Mouse (Mus musculus): ENCODE results near the gene Ifnl3. TPM values are rescaled to one million over a fixed set of nuclear protein-coding genes. Genes with fewer than 3 reads are reported as not detected.
A peak's percentile ranks its signal among the peaks of the same experiment; 100 is the strongest.
"Not testable (repeated sequence)": the region's sequence is repeated elsewhere in the genome, so short reads cannot be mapped to it uniquely, and the experiment has no call there.

Gene Ifnl3
- polyA plus RNA-seq, 1 experiment from 2014 or later, result not detected

GRCm38 (mm10) chr7:28490410-28490809 lies 32.2 kb upstream of the Ifnl3 start:
- H3K4me3 ChIP-seq (ENCODE audit: low read depth, low read length), result no peak overlapping the region
- peak; percentile 83 for ATAC-seq
- no peaks in the 10 kb centered on the region for H3K9me3 ChIP-seq (ENCODE audit: control insufficient read depth)
- TF ChIP-seq CTCF (IDR thresholded peaks at IDR 0.05; ENCODE audit: low read depth), result peak; percentile 86
- no peaks in the 10 kb centered on the region for H3K27me3 ChIP-seq (replicated peaks; ENCODE audit: control insufficient read depth, insufficient read depth, low read length)
- peak overlapping the region; percentile 33; the same call in 1 of the 2 replicates for H3K4me2 ChIP-seq (replicated peaks; ENCODE audit: low read depth)
- no peaks in the 10 kb centered on the region for H3K36me3 ChIP-seq (ENCODE audit: control insufficient read depth, insufficient read depth)
- WGBS, result 4% methylated on average over 10 of the region's 10 CpGs
- no peak overlapping the region for H3K27ac ChIP-seq (ENCODE audit: low read depth, low read length)
- no peaks in the 10 kb centered on the region for H3K4me1 ChIP-seq (replicated peaks; ENCODE audit: control insufficient read depth, insufficient read depth, low read length)
- H3K9ac ChIP-seq (ENCODE audit: low read depth, low read length), result no peak overlapping the region

- no peak for ATAC-seq
Measured at GRCm38 (mm10) chr7:28490903-28491302, 31.7 kb upstream of the Ifnl3 start.

GRCm38 (mm10) chr7:28492310-28492709 lies 30.3 kb upstream of the Ifnl3 start:
- Histone ChIP-seq H3K9me3 (ENCODE audit: control insufficient read depth) (no peaks in the 10 kb centered on the region), H3K9ac (ENCODE audit: low read depth, low read length) (no peak overlapping the region), H3K36me3 (ENCODE audit: control insufficient read depth, insufficient read depth) (no peaks in the 10 kb centered on the region), H3K4me3 (ENCODE audit: low read depth, low read length) (no peak overlapping the region), H3K27me3 (replicated peaks; ENCODE audit: control insufficient read depth, insufficient read depth, low read length) (no peaks in the 10 kb centered on the region), H3K4me1 (replicated peaks; ENCODE audit: control insufficient read depth, insufficient read depth, low read length) (no peaks in the 10 kb centered on the region), H3K4me2 (replicated peaks; ENCODE audit: low read depth) (no peak overlapping the region), H3K27ac (ENCODE audit: low read depth, low read length) (no peak overlapping the region)
- no peak for ATAC-seq
- 89% methylated on average over 8 of the region's 8 CpGs for WGBS
- TF ChIP-seq CTCF (IDR thresholded peaks at IDR 0.05; ENCODE audit: low read depth), result no peak

More at GRCm38 (mm10) chr7:28490903-28491302, 31.7 kb upstream of the Ifnl3 start:
- no peak overlapping the region for H3K4me3 ChIP-seq (ENCODE audit: low read depth, low read length)
- no peaks in the 10 kb centered on the region for H3K36me3 ChIP-seq (ENCODE audit: control insufficient read depth, insufficient read depth)
- H3K4me1 ChIP-seq (replicated peaks; ENCODE audit: control insufficient read depth, insufficient read depth, low read length), result no peaks in the 10 kb centered on the region
- H3K4me2 ChIP-seq (replicated peaks; ENCODE audit: low read depth), result peak overlapping the region; percentile 33; the same call in 1 of the 2 replicates
- 29% methylated on average over 14 of the region's 14 CpGs for WGBS
- no peak for TF ChIP-seq CTCF (IDR thresholded peaks at IDR 0.05; ENCODE audit: low read depth)
- no peaks in the 10 kb centered on the region for H3K9me3 ChIP-seq (ENCODE audit: control insufficient read depth)
- H3K9ac ChIP-seq (ENCODE audit: low read depth, low read length), result no peak overlapping the region
- H3K27ac ChIP-seq (ENCODE audit: low read depth, low read length), result no peak overlapping the region
- no peaks in the 10 kb centered on the region for H3K27me3 ChIP-seq (replicated peaks; ENCODE audit: control insufficient read depth, insufficient read depth, low read length)

GRCm38 (mm10) chr7:28495426-28495825 lies 27.2 kb upstream of the Ifnl3 start:
- no peak for TF ChIP-seq CTCF (IDR thresholded peaks at IDR 0.05; ENCODE audit: low read depth)
- no peak for ATAC-seq
- Histone ChIP-seq H3K9ac (ENCODE audit: low read depth, low read length) (no peak overlapping the region), H3K36me3 (ENCODE audit: control insufficient read depth, insufficient read depth) (no peaks in the 10 kb centered on the region), H3K4me1 (replicated peaks; ENCODE audit: control insufficient read depth, insufficient read depth, low read length) (no peaks in the 10 kb centered on the region), H3K4me3 (ENCODE audit: low read depth, low read length) (no peak overlapping the region), H3K4me2 (replicated peaks; ENCODE audit: low read depth) (no peak overlapping the region), H3K27ac (ENCODE audit: low read depth, low read length) (no peak overlapping the region), H3K27me3 (replicated peaks; ENCODE audit: control insufficient read depth, insufficient read depth, low read length) (no peaks in the 10 kb centered on the region), H3K9me3 (ENCODE audit: control insufficient read depth) (no peaks in the 10 kb centered on the region)
- 76% methylated on average over 11 of the region's 11 CpGs for WGBS

GRCm38 (mm10) chr7:28505585-28505984 lies 17.1 kb upstream of the Ifnl3 start:
- 5% methylated on average over 5 of the region's 5 CpGs for WGBS
- no peak overlapping the region for H3K4me3 ChIP-seq (ENCODE audit: low read depth, low read length)
- no peak overlapping the region for H3K27ac ChIP-seq (ENCODE audit: low read depth, low read length)
- no peak for TF ChIP-seq CTCF (IDR thresholded peaks at IDR 0.05; ENCODE audit: low read depth)
- H3K36me3 ChIP-seq (ENCODE audit: control insufficient read depth, insufficient read depth), result no peaks in the 10 kb centered on the region
- no peak overlapping the region for H3K9ac ChIP-seq (ENCODE audit: low read depth, low read length)
- no peaks in the 10 kb centered on the region for H3K4me1 ChIP-seq (replicated peaks; ENCODE audit: control insufficient read depth, insufficient read depth, low read length)
- no peaks in the 10 kb centered on the region for H3K27me3 ChIP-seq (replicated peaks; ENCODE audit: control insufficient read depth, insufficient read depth, low read length)
- no peaks in the 10 kb centered on the region for H3K9me3 ChIP-seq (ENCODE audit: control insufficient read depth)
- H3K4me2 ChIP-seq (replicated peaks; ENCODE audit: low read depth), result no peak overlapping the region
- no peak for ATAC-seq

GRCm38 (mm10) chr7:28509121-28509520 lies 13.5 kb upstream of the Ifnl3 start:
- not testable (repeated sequence) for H3K27ac ChIP-seq (ENCODE audit: low read depth, low read length); H3K4me1 ChIP-seq (replicated peaks; ENCODE audit: control insufficient read depth, insufficient read depth, low read length); H3K27me3 ChIP-seq (replicated peaks; ENCODE audit: control insufficient read depth, insufficient read depth, low read length); H3K9ac ChIP-seq (ENCODE audit: low read depth, low read length); ATAC-seq; H3K36me3 ChIP-seq (ENCODE audit: control insufficient read depth, insufficient read depth); H3K4me3 ChIP-seq (ENCODE audit: low read depth, low read length); H3K9me3 ChIP-seq (ENCODE audit: control insufficient read depth); H3K4me2 ChIP-seq (replicated peaks; ENCODE audit: low read depth)
- 100% methylated on average over 1 of the region's 2 CpGs for WGBS

Measured in intestine, postnatal 0 days (tissue).